Mouse (Mus musculus) forebrain, embryonic 15.5 days (tissue): ENCODE measurements at regions not wholly inside any gene's neighbourhood (a gene's known extent, or its start where the extent isn't known, plus 50 kb on each side); places are given as distances from the start of the nearest gene placed in this dataset.

Experiments used
- ATAC-seq: fragments of 200-750 bp; cut with Nextera tagmentation; replicated peaks from 2 replicates; pipeline ENCODE4 v1.8.0; 2017; ENCODE audit warnings: mild to moderate bottlenecking, moderate TSS enrichment, moderate library complexity
- H3K27ac ChIP-seq: fragments of 300-500 bp; sonication (generic); replicated peaks from 2 replicates; pipeline ENCODE4 v1.5.1; 2015; ENCODE audit warnings: mild to moderate bottlenecking, inconsistent platforms
- H3K27me3 ChIP-seq: fragments of 300-500 bp; sonication (generic); 2 replicates; pipeline ENCODE4 v1.6.1; 2015; ENCODE audit warnings: inconsistent platforms
- H3K36me3 ChIP-seq: fragments of 300-500 bp; sonication (generic); 2 replicates; pipeline ENCODE4 v1.6.1; 2015; ENCODE audit warnings: mild to moderate bottlenecking, inconsistent platforms
- H3K4me1 ChIP-seq: fragments of 300-500 bp; sonication (generic); 2 replicates; pipeline ENCODE4 v1.6.1; 2015; ENCODE audit warnings: inconsistent platforms
- H3K4me2 ChIP-seq: fragments of 300-500 bp; sonication (generic); replicated peaks from 2 replicates; pipeline ENCODE4 v1.6.1; 2015; ENCODE audit warnings: mild to moderate bottlenecking, inconsistent platforms
- H3K4me3 ChIP-seq: fragments of 300-500 bp; sonication (generic); 2 replicates; pipeline ENCODE4 v1.5.1; 2015; ENCODE audit warnings: mild to moderate bottlenecking, inconsistent platforms
- H3K9ac ChIP-seq: fragments of 300-500 bp; sonication (generic); replicated peaks from 2 replicates; pipeline ENCODE4 v1.6.1; 2015; ENCODE audit warnings: mild to moderate bottlenecking, inconsistent platforms
- H3K9me3 ChIP-seq: fragments of 300-500 bp; sonication (generic); 2 replicates; pipeline ENCODE4 v1.6.1; 2016; ENCODE audit warnings: inconsistent platforms
- WGBS: fragments of 180-500 bp; shearing (Covaris S2); methylation state at CpG from one replicate; pipeline ENCODE4 v1.1.7; 2015; ENCODE audit warnings: mixed read lengths; 5-methylcytosine and 5-hydroxymethylcytosine counted together

DNA sequence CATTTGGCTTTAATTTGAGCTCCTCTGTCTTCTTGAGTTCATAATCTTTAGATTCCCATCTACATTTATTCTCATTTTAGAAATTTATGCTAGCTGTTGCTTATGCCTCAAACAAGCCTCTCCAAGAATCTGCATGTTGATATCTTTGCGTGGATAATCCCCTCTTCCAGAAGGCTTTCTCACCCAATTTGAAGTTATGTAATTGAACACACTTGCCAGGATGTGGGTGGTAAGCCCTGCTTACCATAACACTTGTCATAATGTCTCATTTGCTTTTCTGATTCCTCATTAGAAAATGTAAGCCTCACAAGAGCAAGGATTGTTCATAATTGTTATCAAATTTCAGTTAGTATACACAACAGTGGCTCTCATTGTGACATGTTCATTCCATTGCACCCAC, 266.0 kb downstream of the Olfm4 start:
- Histone ChIP-seq H3K36me3 (no peaks in the 10 kb centered on the region), H3K27me3 (no peaks in the 10 kb centered on the region), H3K4me2 (no peak overlapping the region), H3K4me1 (peaks cover 12% of the 10 kb centered on the region), H3K4me3 (no peak overlapping the region), H3K9ac (no peak overlapping the region), H3K9me3 (no peaks in the 10 kb centered on the region), H3K27ac (no peak overlapping the region)
- 56% methylated on average over 1 of the region's 1 CpGs for WGBS
- no peak for ATAC-seq

DNA sequence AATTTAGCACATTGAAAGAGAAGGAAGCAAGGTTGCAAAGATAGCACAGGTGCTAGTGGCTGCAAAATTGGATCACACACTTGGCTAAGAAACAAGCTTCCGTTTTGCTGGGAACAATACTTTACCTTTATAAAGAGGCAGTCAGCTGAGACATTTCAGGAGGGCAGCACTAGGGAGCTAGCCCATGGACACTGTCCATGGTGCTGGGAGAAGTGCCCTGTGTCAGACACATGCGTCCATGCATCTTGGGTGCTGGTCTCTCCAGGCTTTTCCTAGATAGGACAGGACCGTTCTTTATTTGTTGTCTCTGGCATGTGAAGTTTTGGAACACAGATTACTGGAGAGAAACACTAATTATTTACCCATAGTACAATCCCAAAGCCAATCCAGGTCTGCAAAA, 273.2 kb downstream of the Olfm4 start:
- no peak overlapping the region for H3K4me3 ChIP-seq
- H3K9me3 ChIP-seq: no peaks in the 10 kb centered on the region
- H3K9ac ChIP-seq: no peak overlapping the region
- H3K4me2 ChIP-seq: no peak overlapping the region
- no peak overlapping the region for H3K27ac ChIP-seq
- 0 out of 2 replicates have a peak, but pooled peaks cover 5% of the 10 kb centered on the region for H3K4me1 ChIP-seq
- no peak for ATAC-seq
- H3K27me3 ChIP-seq: no peaks in the 10 kb centered on the region
- WGBS: 58% methylated on average over 3 of the region's 3 CpGs
- H3K36me3 ChIP-seq: no peaks in the 10 kb centered on the region

DNA sequence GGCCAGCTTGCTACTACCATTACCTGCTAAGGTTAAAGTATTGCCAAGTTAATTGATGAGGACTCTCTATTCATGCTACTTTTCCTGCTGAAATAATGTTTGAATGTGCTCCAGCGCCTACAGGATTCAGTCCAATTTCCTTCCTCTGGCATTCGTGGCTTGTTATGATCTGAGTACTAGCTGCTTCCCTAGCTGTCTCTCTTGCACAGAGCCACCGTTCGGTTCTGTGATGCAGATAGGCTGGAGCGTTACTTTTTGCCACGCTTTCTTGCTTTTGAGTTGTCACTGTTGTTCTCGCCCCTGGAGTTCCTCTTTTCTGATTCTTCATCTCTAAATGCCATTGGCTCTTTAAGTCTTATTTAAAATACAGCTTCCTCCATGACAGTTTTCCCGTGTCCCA, 279.3 kb downstream of the Olfm4 start:
- peaks cover 13% of the 10 kb centered on the region for H3K4me1 ChIP-seq
- no peaks in the 10 kb centered on the region for H3K9me3 ChIP-seq
- no peak overlapping the region for H3K4me2 ChIP-seq
- no peak for ATAC-seq
- no peak overlapping the region for H3K9ac ChIP-seq
- H3K27me3 ChIP-seq: no peaks in the 10 kb centered on the region
- H3K27ac ChIP-seq: no peak overlapping the region
- WGBS: 50% methylated on average over 8 of the region's 8 CpGs
- no peaks in the 10 kb centered on the region for H3K36me3 ChIP-seq
- H3K4me3 ChIP-seq: no peak overlapping the region

DNA sequence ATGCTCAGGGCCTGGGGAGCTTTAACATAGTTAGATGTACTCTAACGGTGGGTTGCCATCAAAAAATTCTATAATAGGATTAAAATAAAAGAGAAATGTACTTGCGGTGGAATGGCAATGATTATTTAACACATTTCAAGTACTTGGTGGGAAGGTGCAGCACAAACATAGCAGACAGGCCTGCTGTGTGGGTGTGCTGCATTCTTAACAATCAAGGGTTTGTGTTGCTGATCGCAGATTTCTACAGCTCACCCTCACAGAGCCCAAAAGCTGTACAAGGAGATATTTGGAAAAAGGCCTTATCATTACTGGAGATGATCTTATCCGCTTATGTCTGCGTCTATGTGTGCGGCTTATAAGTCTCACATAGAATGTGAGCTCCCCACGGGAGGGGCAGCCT, 281.2 kb downstream of the Olfm4 start:
- WGBS: 82% methylated on average over 7 of the region's 7 CpGs
- Histone ChIP-seq H3K27ac (no peak overlapping the region), H3K36me3 (no peaks in the 10 kb centered on the region), H3K4me3 (no peak overlapping the region), H3K9ac (no peak overlapping the region), H3K4me2 (no peak overlapping the region), H3K4me1 (peaks cover 20% of the 10 kb centered on the region), H3K27me3 (no peaks in the 10 kb centered on the region), H3K9me3 (no peaks in the 10 kb centered on the region)
- no peak for ATAC-seq

DNA sequence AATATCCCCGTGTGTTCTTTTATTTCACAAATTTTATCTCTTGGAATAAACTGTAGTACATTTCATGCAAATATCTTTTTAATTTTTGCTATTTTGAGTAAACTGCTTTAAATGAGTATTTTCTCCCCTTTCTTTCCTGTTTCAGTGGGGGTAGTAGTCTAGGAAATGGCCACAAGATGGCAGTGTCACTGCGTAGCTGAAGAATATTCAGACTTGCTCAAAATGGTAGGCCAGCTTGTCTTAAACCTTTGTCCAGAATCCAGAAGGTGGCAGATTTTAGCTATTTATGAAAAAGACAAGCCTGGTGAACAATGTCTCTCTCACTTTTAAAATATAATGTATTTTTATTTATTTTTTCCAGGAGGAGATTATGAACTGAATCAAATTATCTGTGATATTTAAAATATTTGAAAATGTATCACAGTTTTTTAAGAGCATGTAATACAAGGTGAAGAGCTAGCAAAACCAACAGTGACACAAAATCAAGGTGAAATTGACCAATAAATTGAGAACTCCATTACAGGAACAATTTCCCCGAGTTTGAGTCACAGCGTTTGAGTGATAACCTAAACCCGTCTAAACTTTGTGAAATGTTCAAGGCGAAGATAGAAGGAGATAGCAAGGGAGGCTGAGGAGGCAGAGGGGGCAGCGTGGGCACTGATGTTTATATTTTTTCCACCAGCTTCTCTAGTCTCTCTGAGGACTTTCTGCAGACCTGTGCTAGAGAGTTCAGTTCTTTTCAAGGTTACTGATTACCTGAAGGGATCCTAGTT, 285.5 kb downstream of the Olfm4 start:
- ATAC-seq: peak; percentile 75
- 50% methylated on average over 7 of the region's 7 CpGs for WGBS
- H3K9me3 ChIP-seq: no peaks in the 10 kb centered on the region
- no peaks in the 10 kb centered on the region for H3K27me3 ChIP-seq
- no peak overlapping the region for H3K4me2 ChIP-seq
- no peak overlapping the region for H3K27ac ChIP-seq
- H3K36me3 ChIP-seq: no peaks in the 10 kb centered on the region
- peaks cover 10% of the 10 kb centered on the region for H3K4me1 ChIP-seq
- no peak overlapping the region for H3K9ac ChIP-seq
- no peak overlapping the region for H3K4me3 ChIP-seq

- Histone ChIP-seq H3K27me3 (no peaks in the 10 kb centered on the region), H3K4me2 (no peak overlapping the region), H3K36me3 (no peaks in the 10 kb centered on the region), H3K9me3 (no peaks in the 10 kb centered on the region), H3K9ac (no peak overlapping the region), H3K27ac (no peak overlapping the region), H3K4me1 (peaks cover 10% of the 10 kb centered on the region), H3K4me3 (no peak overlapping the region)
- 0 out of 2 replicates have a peak, but pooled peaks have one; percentile 15 for ATAC-seq
- 49% methylated on average over 13 of the region's 13 CpGs for WGBS
These were observed 286.2 kb downstream of the Olfm4 start for GRCm38 (mm10) chr14:80270063-80270462.

DNA sequence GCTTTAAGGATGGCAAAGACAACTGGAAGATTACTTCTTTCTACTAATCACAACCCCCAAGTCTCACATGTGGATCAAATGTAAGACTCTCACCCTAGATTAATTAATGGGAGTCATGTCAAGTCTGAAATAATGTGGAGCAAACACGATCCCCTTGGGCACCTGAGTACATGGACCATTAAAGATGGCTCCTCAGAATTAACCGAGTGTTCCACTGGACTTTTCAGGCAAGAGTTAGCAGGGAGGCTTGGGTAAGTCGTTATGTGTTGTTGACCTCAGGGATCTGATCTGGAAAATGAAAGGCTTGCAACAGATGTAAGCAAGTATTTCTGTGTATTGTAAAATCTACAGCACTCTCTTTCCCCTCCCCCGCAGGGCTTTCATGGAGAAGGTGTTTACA, 296.3 kb downstream of the Olfm4 start:
- Histone ChIP-seq H3K4me3 (no peak overlapping the region), H3K27ac (no peak overlapping the region), H3K9ac (no peak overlapping the region), H3K4me1 (no peaks in the 10 kb centered on the region), H3K9me3 (no peaks in the 10 kb centered on the region), H3K36me3 (no peaks in the 10 kb centered on the region), H3K27me3 (no peaks in the 10 kb centered on the region), H3K4me2 (no peak overlapping the region)
- ATAC-seq: no peak
- 74% methylated on average over 4 of the region's 4 CpGs for WGBS

DNA sequence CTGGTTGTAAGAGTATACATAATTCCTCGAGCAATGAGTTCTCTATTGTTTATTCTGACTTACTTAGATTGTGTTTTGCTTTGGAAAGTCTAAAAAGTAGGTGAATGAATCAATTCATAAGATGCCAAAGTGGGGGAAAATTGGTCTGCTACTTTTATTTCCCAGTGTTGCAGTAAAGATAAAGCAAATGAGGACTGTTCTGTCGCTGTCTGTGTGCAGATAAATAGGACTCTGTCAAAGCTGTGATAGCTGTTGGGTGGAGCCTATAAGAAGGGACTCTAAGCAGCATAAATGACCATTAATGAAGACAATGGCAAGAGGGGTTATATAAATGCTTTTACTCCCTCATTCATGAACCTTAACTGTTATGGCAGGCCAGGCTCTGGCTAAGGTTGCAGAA, 299.8 kb downstream of the Olfm4 start:
- ATAC-seq: no peak
- H3K27ac ChIP-seq: no peak overlapping the region
- WGBS: 31% methylated on average over 2 of the region's 2 CpGs

DNA sequence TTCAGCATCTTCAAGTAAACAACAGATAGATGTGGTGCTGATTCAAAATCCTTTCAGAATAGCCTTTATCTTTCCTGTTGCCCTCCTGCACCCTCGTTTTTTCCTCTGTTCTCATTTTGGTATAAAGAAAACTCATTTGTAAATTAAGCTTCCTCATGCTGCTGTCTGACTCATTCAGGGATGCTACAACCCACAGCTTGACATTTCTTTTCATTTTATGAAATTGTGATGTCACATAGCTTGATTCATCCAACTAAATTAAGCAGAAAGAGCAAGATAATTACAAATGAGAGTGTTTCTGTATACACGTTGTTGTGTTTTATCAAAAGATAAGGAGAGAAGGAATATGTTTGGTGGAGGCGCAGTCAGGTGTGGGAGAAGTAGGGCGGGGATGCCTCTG, 307.5 kb downstream of the Olfm4 start:
- Histone ChIP-seq H3K27me3 (no peaks in the 10 kb centered on the region), H3K9ac (no peak overlapping the region), H3K27ac (no peak overlapping the region), H3K4me3 (no peak overlapping the region), H3K9me3 (no peaks in the 10 kb centered on the region), H3K36me3 (no peaks in the 10 kb centered on the region), H3K4me1 (no peaks in the 10 kb centered on the region), H3K4me2 (no peak overlapping the region)
- no peak for ATAC-seq
- 74% methylated on average over 4 of the region's 4 CpGs for WGBS

More for the DNA sequence above, 299.8 kb downstream of the Olfm4 start:
- Histone ChIP-seq H3K4me1 (no peaks in the 10 kb centered on the region), H3K4me2 (no peak overlapping the region), H3K4me3 (no peak overlapping the region), H3K9me3 (no peaks in the 10 kb centered on the region), H3K27me3 (no peaks in the 10 kb centered on the region), H3K9ac (no peak overlapping the region), H3K36me3 (no peaks in the 10 kb centered on the region)

- H3K9ac ChIP-seq: no peak overlapping the region
- no peak overlapping the region for H3K4me3 ChIP-seq
- H3K36me3 ChIP-seq: no peaks in the 10 kb centered on the region
- H3K27me3 ChIP-seq: no peaks in the 10 kb centered on the region
- no peak overlapping the region for H3K4me2 ChIP-seq
- H3K27ac ChIP-seq: no peak overlapping the region
- WGBS: 94% methylated on average over 4 of the region's 4 CpGs
- H3K4me1 ChIP-seq: no peaks in the 10 kb centered on the region
- no peak for ATAC-seq
- no peaks in the 10 kb centered on the region for H3K9me3 ChIP-seq
These were observed 309.5 kb downstream of the Olfm4 start for GRCm38 (mm10) chr14:80293378-80293777.

GRCm38 (mm10) chr14:80329651-80330050, 345.8 kb downstream of the Olfm4 start:
- Histone ChIP-seq H3K27ac (no peak overlapping the region), H3K9ac (no peak overlapping the region), H3K9me3 (no peaks in the 10 kb centered on the region), H3K36me3 (no peaks in the 10 kb centered on the region), H3K4me2 (no peak overlapping the region), H3K4me1 (no peaks in the 10 kb centered on the region), H3K4me3 (no peak overlapping the region), H3K27me3 (no peaks in the 10 kb centered on the region)
- WGBS: 43% methylated on average over 2 of the region's 2 CpGs
- ATAC-seq: no peak

DNA sequence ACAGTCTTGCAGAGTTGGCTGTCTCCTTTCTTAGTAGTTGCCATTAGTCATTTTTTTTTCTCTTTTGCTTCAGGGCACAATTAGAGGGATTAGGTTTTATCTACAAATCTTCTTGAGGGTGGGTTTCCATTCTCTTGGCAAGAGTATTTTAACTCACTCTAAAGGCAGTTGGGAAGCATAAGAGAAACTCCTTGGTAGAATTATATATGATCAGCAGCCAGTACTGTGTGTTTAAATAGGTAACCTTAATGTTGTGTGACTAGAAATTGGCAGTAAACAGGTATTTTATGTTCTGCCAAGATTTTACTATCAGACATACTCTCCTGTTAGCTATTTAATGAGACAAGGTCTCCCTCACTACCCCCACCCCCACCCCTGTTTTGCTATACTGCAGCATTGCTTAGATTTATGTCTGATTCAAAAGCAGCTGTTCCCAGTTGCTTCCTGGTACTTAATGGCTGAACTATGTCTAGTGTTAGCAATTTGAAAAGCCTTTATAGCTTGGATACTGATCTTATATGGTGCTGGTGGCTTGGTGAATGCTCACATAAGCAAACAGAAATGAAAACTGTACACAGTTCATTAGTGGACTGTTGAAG, 378.2 kb downstream of the Olfm4 start:
- H3K9me3 ChIP-seq: no peaks in the 10 kb centered on the region
- H3K27me3 ChIP-seq: no peaks in the 10 kb centered on the region

More for the DNA sequence above, 378.2 kb downstream of the Olfm4 start:
- no peak overlapping the region for H3K4me2 ChIP-seq
- H3K9ac ChIP-seq: no peak overlapping the region
- no peak overlapping the region for H3K4me3 ChIP-seq
- H3K27ac ChIP-seq: no peak overlapping the region
- no peaks in the 10 kb centered on the region for H3K36me3 ChIP-seq
- H3K4me1 ChIP-seq: no peaks in the 10 kb centered on the region
- ATAC-seq: no peak
